Mouse (Mus musculus) ovary, postnatal 10 days (tissue): Measurements from ENCODE around the gene Agpat3.
"Not testable (repeated sequence)": the region's sequence is repeated elsewhere in the genome, so short reads cannot be mapped to it uniquely, and the experiment has no call there.

ENCODE experiments used
- DNase-seq: peaks from one replicate; pipeline ENCODE4 v3.0.0; 2022; ENCODE audit warnings: low spot score

Gene Agpat3

GRCm38 (mm10) chr10:78361951-78362350 is 9.7 kb upstream of the Agpat3 start:
- DNase-seq, result no peak

DNA sequence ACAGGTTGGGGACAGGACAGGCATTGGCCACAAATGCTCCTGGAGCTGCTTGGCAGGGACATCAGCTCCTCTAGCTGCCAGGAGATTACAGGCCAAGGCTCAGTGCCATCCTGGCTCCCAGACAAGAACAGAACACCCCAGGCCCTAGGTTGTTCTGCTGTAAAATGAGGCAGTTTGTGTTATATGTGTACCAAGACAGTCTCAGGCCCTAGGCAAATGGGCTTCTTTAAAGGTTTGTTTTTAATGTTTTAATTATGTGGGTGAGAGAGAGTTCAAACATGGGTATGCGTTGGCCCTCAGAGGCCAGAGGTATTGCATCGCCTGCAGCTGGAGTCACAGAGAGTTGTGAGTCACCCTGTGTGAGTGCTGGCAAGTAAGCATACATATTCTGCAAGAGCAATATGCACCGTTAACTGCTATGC is 8.0 kb upstream of the Agpat3 start:
- DNase-seq, result no peak

DNA sequence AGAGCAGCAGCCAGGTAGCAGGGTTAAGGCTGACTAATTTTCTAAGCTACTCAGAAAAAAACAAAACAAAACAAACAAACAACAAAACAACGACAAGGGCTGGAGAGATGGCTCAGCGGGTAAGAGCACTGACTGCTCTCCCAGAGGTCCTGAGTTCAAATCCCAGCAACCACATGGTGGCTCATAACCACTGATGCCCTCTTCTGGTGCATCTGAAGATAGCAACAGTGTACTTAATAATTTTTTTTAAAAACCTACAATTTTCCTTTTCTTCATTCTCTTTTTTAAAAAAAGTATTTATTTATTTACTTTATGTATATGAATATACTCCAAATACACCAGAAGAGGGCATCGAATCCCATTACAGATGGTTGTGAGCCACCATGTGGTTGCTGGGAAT is 6.7 kb upstream of the Agpat3 start:
- not testable (repeated sequence) for DNase-seq

DNA sequence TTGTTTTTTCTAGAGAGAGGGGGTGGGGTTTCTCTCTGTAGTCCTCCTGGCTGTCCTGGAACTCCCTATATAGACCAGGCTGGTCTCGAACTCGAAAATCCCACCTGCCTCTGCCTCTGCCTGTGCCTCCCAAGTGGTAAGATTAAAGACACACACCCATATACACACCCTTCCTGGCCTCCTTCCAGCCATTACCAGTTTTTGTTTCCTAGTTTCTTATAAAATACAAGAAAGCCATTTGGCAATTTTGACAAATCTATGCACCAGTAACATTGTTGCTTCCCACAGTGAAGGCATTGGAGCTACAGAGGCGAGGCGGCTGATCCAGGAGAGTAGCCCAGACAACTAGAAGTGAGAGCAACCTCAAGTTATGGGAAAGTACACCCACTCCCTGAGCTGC is 6.0 kb upstream of the Agpat3 start:
- DNase-seq, result no peak

GRCm38 (mm10) chr10:78357742-78358141 is 5.5 kb upstream of the Agpat3 start:
- DNase-seq, result no peak

GRCm38 (mm10) chr10:78355931-78356593 is 3.8 kb upstream of the Agpat3 start:
- no peak for DNase-seq

- no peak for DNase-seq
Observed at GRCm38 (mm10) chr10:78353196-78353595, 907 bp upstream of the Agpat3 start.

DNA sequence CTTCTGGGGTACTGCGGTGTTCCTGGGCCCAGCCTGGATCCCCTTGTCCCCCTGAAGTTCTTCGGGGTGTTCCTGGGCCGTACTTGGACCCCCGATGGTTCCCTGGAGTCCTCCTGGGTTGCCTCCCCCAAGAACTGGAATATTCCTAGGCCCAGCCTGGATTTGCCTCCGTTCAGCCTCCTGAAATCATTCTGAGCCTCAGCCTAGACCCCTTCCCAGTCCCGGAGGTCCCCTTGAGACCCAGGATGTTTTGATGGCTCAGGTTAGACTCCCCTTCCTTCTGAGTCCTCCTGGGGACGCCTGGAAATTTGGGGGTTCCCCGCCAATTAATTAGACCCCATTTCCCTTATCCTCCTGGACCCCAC is 359 bp upstream of the Agpat3 start:
- DNase-seq, result no peak

GRCm38 (mm10) chr10:78351564-78351886 is 764 bp downstream of the Agpat3 start:
- DNase-seq, result no peak

GRCm38 (mm10) chr10:78350796-78351556 is 1.3 kb downstream of the Agpat3 start:
- DNase-seq, result no peak

DNA sequence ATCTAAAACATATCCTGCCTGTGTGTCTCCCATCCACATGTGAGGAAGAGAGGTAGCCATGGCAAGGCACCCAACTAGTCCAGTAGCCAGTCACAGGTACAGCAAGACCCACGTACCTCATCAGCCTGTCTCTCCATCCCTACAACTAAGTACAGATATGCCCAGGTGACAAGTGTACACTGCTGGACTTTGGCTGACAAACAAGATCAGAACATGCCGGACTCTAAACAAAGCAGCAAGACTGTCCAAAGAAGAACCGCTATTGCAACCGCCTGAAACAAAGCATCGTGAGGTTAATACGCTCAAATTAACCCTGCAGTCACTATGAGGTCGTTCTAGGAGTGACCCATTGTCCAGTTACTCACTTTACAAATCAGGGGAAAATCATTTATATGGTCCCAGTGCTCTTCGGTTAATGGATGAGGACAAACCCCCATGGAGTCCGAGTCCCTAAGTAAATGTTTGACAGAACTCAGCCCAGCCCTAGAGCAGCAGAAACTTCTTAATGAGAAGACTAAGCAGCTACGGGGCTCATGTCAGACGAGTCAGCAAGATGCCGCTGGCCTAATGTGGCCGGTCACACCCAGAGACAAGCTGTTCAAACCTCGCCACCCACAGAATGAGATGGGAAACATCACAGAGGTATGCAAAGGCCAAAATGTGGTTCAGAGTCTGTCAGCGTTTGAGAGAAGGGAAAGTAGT is 2.7 kb downstream of the Agpat3 start:
- DNase-seq, result no peak

DNA sequence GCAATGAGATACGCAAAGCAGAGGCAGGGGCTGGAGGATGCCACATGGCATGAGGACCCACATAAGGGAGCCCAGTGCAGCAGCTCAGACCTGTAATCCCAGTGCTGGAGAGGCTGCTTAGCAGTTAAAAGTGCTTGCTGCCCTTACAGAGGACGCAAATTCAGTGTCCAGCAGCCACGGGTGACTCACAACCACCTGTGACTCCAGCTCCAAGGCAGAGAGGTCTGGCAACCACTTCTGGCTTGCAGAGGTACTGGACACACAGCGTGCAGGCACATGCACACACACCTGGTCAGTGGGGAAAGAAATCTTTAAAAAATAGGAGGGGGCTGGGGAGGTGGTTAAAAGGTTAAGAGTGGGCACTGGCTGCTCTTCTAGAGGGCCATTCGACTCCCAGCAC is 4.1 kb downstream of the Agpat3 start:
- no peak for DNase-seq

- no peak for DNase-seq
Observed at GRCm38 (mm10) chr10:78347486-78347885, 4.8 kb downstream of the Agpat3 start.

DNA sequence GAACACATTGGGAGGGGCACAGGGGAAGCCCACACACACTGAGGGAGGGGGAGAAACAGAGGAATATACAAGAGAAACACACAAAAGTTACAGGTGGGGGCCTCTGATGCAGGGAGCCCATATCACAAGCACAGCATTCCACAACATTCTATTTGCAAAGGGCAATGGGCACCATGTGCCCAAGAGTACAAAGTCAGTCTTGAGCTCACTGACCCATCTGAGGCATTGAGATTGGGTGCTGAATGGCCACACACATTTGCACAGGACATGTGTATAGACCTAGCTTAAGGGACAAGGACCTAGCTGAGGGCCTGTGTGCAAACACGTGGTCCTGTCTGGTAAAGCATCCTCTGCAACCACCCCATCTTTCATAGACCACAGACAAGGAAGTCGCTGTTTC is 6.8 kb downstream of the Agpat3 start:
- DNase-seq, result no peak

- no peak for DNase-seq
Observed at GRCm38 (mm10) chr10:78342091-78342490, 10.2 kb downstream of the Agpat3 start.

DNA sequence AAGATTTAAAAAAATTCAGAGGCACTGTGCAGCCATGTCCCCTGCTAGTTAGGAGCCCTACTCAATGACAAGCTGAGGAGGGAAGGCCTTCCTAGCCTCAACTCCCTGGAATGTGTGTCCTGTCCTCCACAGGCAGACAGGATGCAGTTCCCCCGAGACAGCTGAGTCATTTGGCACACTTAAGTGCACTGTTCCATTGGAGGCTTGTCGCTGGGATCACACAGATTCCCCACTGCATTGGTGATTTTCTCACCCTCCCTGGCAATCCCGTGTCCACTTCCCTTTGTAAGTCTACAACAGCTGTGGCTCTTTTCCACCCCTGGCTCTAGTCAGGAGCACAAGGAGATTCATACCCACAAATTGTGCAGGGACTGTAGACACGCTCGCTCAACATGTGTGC is 14.1 kb downstream of the Agpat3 start:
- DNase-seq, result no peak

DNA sequence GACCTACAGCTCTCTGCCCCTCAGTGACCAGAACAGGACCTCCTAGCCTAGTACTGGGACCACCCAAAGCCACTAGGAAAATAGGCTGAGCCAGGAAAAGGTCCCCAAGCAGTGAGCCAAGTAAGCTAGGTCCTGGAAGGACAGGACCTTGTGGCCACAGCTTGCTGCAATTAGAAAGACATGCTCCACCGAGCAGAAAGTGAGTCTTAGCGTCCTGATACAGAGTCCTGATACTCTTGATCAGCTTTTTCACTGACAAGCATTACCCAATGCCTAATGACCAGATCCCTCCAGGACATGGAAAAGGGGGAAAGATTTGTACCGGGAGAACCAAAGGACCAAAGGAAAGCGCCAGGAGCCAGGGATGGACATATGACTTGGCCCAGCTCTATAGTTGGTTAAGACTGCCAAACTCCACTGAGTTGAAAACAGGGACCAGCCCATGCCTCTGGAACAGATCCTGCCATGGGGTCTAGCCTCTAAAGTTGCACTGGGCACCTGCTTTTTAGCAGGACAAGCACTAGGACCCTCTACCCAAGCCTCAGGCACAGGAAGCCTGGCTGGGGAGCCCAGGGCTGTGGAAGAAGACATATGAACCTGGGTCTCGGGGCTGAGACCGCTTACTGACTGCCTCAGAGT is 17.2 kb downstream of the Agpat3 start:
- DNase-seq, result no peak

- DNase-seq, result no peak
Observed at GRCm38 (mm10) chr10:78331577-78331976, 20.7 kb downstream of the Agpat3 start.

- DNase-seq, result no peak
Observed at GRCm38 (mm10) chr10:78329305-78329704, 23.0 kb downstream of the Agpat3 start.

DNA sequence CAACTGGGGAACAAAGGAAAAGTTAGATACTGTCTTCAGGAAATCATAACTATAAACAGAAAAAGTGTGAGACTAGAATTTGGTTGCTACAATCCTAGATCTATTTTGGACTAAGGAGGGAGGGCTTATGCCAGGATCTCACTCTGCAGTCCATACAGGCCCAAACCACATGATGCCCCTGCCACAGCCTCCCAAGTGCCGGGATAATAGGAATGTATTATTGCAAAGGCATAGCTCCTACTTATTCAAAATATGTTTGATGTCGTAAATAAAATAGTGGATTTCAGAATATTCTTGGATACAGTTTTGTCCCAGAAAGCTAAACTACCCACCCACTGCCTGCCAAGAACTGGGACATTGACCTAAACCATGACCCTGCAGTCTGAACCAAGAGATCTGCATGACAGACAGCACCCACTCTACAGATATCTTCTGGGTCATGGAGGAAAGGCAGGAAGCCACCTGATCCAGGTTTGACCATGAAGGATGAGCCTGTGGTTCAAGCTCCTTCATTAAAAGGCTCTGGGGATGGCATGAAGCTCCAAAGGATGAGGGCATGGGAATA is 24.2 kb downstream of the Agpat3 start:
- no peak for DNase-seq

- DNase-seq, result no peak
Observed at GRCm38 (mm10) chr10:78325916-78326647, 26.2 kb downstream of the Agpat3 start.
